Mouse (Mus musculus): ENCODE data around the gene Plcl2. TPM values are rescaled to one million over a fixed set of nuclear protein-coding genes. Genes with fewer than 3 reads are reported as not detected.
"Not testable (repeated sequence)": the region's sequence is repeated elsewhere in the genome, so short reads cannot be mapped to it uniquely, and the experiment has no call there.

The Plcl2 gene
- polyA plus RNA-seq, 1 experiment from 2014 or later = 3.7 TPM

GRCm38 (mm10) chr17:50671416-50671815, 162.2 kb downstream of the Plcl2 start:
- Histone ChIP-seq H3K36me3 (no peaks in the 10 kb centered on the region), H3K9me3 (no peaks in the 10 kb centered on the region), H3K27me3 (no peaks in the 10 kb centered on the region), H3K27ac (no peak overlapping the region), H3K9ac (no peak overlapping the region), H3K4me1 (peaks cover 14% of the 10 kb centered on the region), H3K4me2 (replicated peaks) (no peak overlapping the region), H3K4me3 (no peak overlapping the region)
- 77% methylated on average over 5 of the region's 5 CpGs for WGBS
- no peak for ATAC-seq (ENCODE audit: low FRiP score, low read depth)

- H3K36me3 ChIP-seq = no peaks in the 10 kb centered on the region
- no peak overlapping the region for H3K9ac ChIP-seq
- WGBS = 29% methylated on average over 7 of the region's 7 CpGs
- ATAC-seq (ENCODE audit: low FRiP score, low read depth) = peak; percentile 34; the same call in 1 of the 2 replicates
- no peak overlapping the region for H3K27ac ChIP-seq
- no peak overlapping the region for H3K4me3 ChIP-seq
- peaks cover 38% of the 10 kb centered on the region for H3K4me1 ChIP-seq
- no peaks in the 10 kb centered on the region for H3K27me3 ChIP-seq
- H3K9me3 ChIP-seq = no peaks in the 10 kb centered on the region
- H3K4me2 ChIP-seq (replicated peaks) = no peak overlapping the region
These were observed 165.4 kb downstream of the Plcl2 start for GRCm38 (mm10) chr17:50674580-50674979.

- ATAC-seq (ENCODE audit: low FRiP score, low read depth) = no peak
- Histone ChIP-seq H3K36me3 (no peaks in the 10 kb centered on the region), H3K9me3 (no peaks in the 10 kb centered on the region), H3K4me1 (peaks cover 42% of the 10 kb centered on the region), H3K4me2 (replicated peaks) (no peak overlapping the region), H3K9ac (no peak overlapping the region), H3K4me3 (no peak overlapping the region), H3K27me3 (no peaks in the 10 kb centered on the region), H3K27ac (no peak overlapping the region)
- 78% methylated on average over 11 of the region's 11 CpGs for WGBS
These were observed 166.0 kb downstream of the Plcl2 start for GRCm38 (mm10) chr17:50675231-50675630.

GRCm38 (mm10) chr17:50677334-50677733, 168.1 kb downstream of the Plcl2 start:
- H3K4me3 ChIP-seq = no peak overlapping the region
- peaks cover 43% of the 10 kb centered on the region for H3K4me1 ChIP-seq
- no peaks in the 10 kb centered on the region for H3K9me3 ChIP-seq
- ATAC-seq (ENCODE audit: low FRiP score, low read depth) = no peak
- no peaks in the 10 kb centered on the region for H3K36me3 ChIP-seq
- H3K9ac ChIP-seq = no peak overlapping the region
- no peaks in the 10 kb centered on the region for H3K27me3 ChIP-seq
- H3K4me2 ChIP-seq (replicated peaks) = peak overlapping the region; percentile 31
- WGBS = 81% methylated on average over 14 of the region's 14 CpGs
- H3K27ac ChIP-seq = peak overlapping the region; percentile 84; the same call in 1 of the 2 replicates

- peak overlapping the region; percentile 84 for H3K27ac ChIP-seq
- peak; percentile 66 for ATAC-seq (ENCODE audit: low FRiP score, low read depth)
- H3K27me3 ChIP-seq = no peaks in the 10 kb centered on the region
- peak overlapping the region; percentile 31 for H3K4me2 ChIP-seq (replicated peaks)
- peaks cover 43% of the 10 kb centered on the region for H3K4me1 ChIP-seq
- H3K9me3 ChIP-seq = no peaks in the 10 kb centered on the region
- no peaks in the 10 kb centered on the region for H3K36me3 ChIP-seq
- WGBS = 30% methylated on average over 10 of the region's 10 CpGs
- no peak overlapping the region for H3K9ac ChIP-seq
- no peak overlapping the region for H3K4me3 ChIP-seq
These were observed 168.9 kb downstream of the Plcl2 start for GRCm38 (mm10) chr17:50677978-50678712.

GRCm38 (mm10) chr17:50678748-50679147, 169.5 kb downstream of the Plcl2 start:
- H3K9me3 ChIP-seq = no peaks in the 10 kb centered on the region
- 63% methylated on average over 2 of the region's 2 CpGs for WGBS
- peak overlapping the region; percentile 84 for H3K27ac ChIP-seq
- peak; percentile 26; the same call in 1 of the 2 replicates for ATAC-seq (ENCODE audit: low FRiP score, low read depth)
- no peak overlapping the region for H3K4me3 ChIP-seq
- H3K9ac ChIP-seq = no peak overlapping the region
- peaks cover 42% of the 10 kb centered on the region for H3K4me1 ChIP-seq
- H3K36me3 ChIP-seq = no peaks in the 10 kb centered on the region
- no peaks in the 10 kb centered on the region for H3K27me3 ChIP-seq
- peak overlapping the region; percentile 31; the same call in 1 of the 2 replicates for H3K4me2 ChIP-seq (replicated peaks)

GRCm38 (mm10) chr17:50679613-50680534, 170.7 kb downstream of the Plcl2 start:
- Histone ChIP-seq H3K9me3 (no peaks in the 10 kb centered on the region), H3K4me3 (no peak overlapping the region), H3K27me3 (no peaks in the 10 kb centered on the region), H3K4me2 (replicated peaks) (no peak overlapping the region), H3K27ac (no peak overlapping the region), H3K36me3 (no peaks in the 10 kb centered on the region), H3K9ac (no peak overlapping the region), H3K4me1 (peaks cover 34% of the 10 kb centered on the region)
- no peak for ATAC-seq (ENCODE audit: low FRiP score, low read depth)
- WGBS = 83% methylated on average over 12 of the region's 12 CpGs

- Histone ChIP-seq H3K27ac (no peak overlapping the region), H3K9me3 (no peaks in the 10 kb centered on the region), H3K4me1 (peaks cover 31% of the 10 kb centered on the region), H3K36me3 (no peaks in the 10 kb centered on the region), H3K4me2 (replicated peaks) (no peak overlapping the region), H3K9ac (no peak overlapping the region), H3K4me3 (no peak overlapping the region), H3K27me3 (no peaks in the 10 kb centered on the region)
- no peak for ATAC-seq (ENCODE audit: low FRiP score, low read depth)
- 87% methylated on average over 3 of the region's 3 CpGs for WGBS
These were observed 173.5 kb downstream of the Plcl2 start for GRCm38 (mm10) chr17:50682696-50683095.

- H3K9ac ChIP-seq = no peak overlapping the region
- no peaks in the 10 kb centered on the region for H3K9me3 ChIP-seq
- H3K27ac ChIP-seq = no peak overlapping the region
- no peaks in the 10 kb centered on the region for H3K27me3 ChIP-seq
- 59% methylated on average over 7 of the region's 7 CpGs for WGBS
- H3K4me2 ChIP-seq (replicated peaks) = no peak overlapping the region
- no peaks in the 10 kb centered on the region for H3K36me3 ChIP-seq
- no peak for ATAC-seq (ENCODE audit: low FRiP score, low read depth)
- no peak overlapping the region for H3K4me3 ChIP-seq
- peaks cover 13% of the 10 kb centered on the region; the same call in 1 of the 2 replicates for H3K4me1 ChIP-seq
These were observed 175.9 kb downstream of the Plcl2 start for GRCm38 (mm10) chr17:50684960-50685645.

- Histone ChIP-seq H3K27ac (no peak overlapping the region), H3K27me3 (no peaks in the 10 kb centered on the region), H3K9me3 (no peaks in the 10 kb centered on the region), H3K36me3 (no peaks in the 10 kb centered on the region), H3K4me3 (no peak overlapping the region), H3K4me2 (replicated peaks) (no peak overlapping the region), H3K4me1 (peaks cover 10% of the 10 kb centered on the region; the same call in 1 of the 2 replicates), H3K9ac (no peak overlapping the region)
- 70% methylated on average over 10 of the region's 10 CpGs for WGBS
- no peak for ATAC-seq (ENCODE audit: low FRiP score, low read depth)
These were observed 178.5 kb downstream of the Plcl2 start for GRCm38 (mm10) chr17:50687670-50688069.

- Histone ChIP-seq H3K27ac (no peak overlapping the region), H3K36me3 (no peaks in the 10 kb centered on the region), H3K4me2 (replicated peaks) (no peak overlapping the region), H3K9me3 (no peaks in the 10 kb centered on the region), H3K27me3 (no peaks in the 10 kb centered on the region), H3K9ac (no peak overlapping the region), H3K4me1 (peaks cover 10% of the 10 kb centered on the region; the same call in 1 of the 2 replicates), H3K4me3 (no peak overlapping the region)
- 73% methylated on average over 6 of the region's 6 CpGs for WGBS
- no peak for ATAC-seq (ENCODE audit: low FRiP score, low read depth)
These were observed 178.9 kb downstream of the Plcl2 start for GRCm38 (mm10) chr17:50688135-50688534.

GRCm38 (mm10) chr17:50698410-50698809, 189.2 kb downstream of the Plcl2 start:
- H3K4me1 ChIP-seq; ATAC-seq (ENCODE audit: low FRiP score, low read depth); H3K27me3 ChIP-seq; H3K9ac ChIP-seq; H3K9me3 ChIP-seq; H3K27ac ChIP-seq; H3K36me3 ChIP-seq: not testable (repeated sequence)
- Histone ChIP-seq H3K4me2 (replicated peaks) (peak overlapping the region; percentile 58), H3K4me3 (peak overlapping the region; percentile 28)
- WGBS = 2% methylated on average over 39 of the region's 39 CpGs

Measured in limb, embryonic 13.5 days (tissue).